Mouse (Mus musculus) lung, embryonic 14.5 days (tissue): ENCODE data around the gene Gm5065. TPM values are rescaled to one million over a fixed set of nuclear protein-coding genes. Genes with fewer than 3 reads are reported as not detected.

Source experiments
- ATAC-seq: fragments of 200-750 bp; cut with Nextera tagmentation; 2 replicates; pipeline ENCODE4 v1.8.0; 2017; ENCODE audit warnings: mild to moderate bottlenecking, moderate TSS enrichment, moderate library complexity; ENCODE audit not compliant: insufficient read depth
- DNase-seq: peaks from one replicate; pipeline ENCODE4 v3.0.0-alpha.2; 2015
- H3K27ac ChIP-seq: fragments of 300-500 bp; sonication (generic); 2 replicates; pipeline ENCODE4 v1.5.1; 2014; ENCODE audit warnings: low read depth, mild to moderate bottlenecking, moderate library complexity
- H3K27me3 ChIP-seq: fragments of 300-500 bp; sonication (generic); 2 replicates; pipeline ENCODE4 v1.6.1; 2014; ENCODE audit warnings: low read length, control low read depth; ENCODE audit not compliant: insufficient read depth
- H3K36me3 ChIP-seq: fragments of 300-500 bp; sonication (generic); 2 replicates; pipeline ENCODE4 v1.6.1; 2014; ENCODE audit warnings: control low read depth; ENCODE audit not compliant: insufficient read depth
- H3K4me1 ChIP-seq: fragments of 300-500 bp; sonication (generic); 2 replicates; pipeline ENCODE4 v1.6.1; 2014; ENCODE audit warnings: antibody characterized with exemption, control low read depth; ENCODE audit not compliant: insufficient read depth
- H3K4me2 ChIP-seq: fragments of 300-500 bp; sonication (generic); 2 replicates; pipeline ENCODE4 v1.6.1; 2014; ENCODE audit warnings: mild to moderate bottlenecking
- H3K4me3 ChIP-seq: fragments of 300-500 bp; sonication (generic); 2 replicates; pipeline ENCODE4 v1.5.1; 2014; ENCODE audit warnings: low read depth, low read length
- H3K9ac ChIP-seq: fragments of 300-500 bp; sonication (generic); 2 replicates; pipeline ENCODE4 v1.6.1; 2014
- H3K9me3 ChIP-seq: fragments of 300-500 bp; sonication (generic); 2 replicates; pipeline ENCODE4 v1.6.1; 2016; ENCODE audit warnings: low read depth, low read length, control low read depth
- CTCF ChIP-seq: IDR thresholded peaks from 2 replicates; pipeline ENCODE4 v1.5.1; 2016; ENCODE audit warnings: antibody characterized with exemption, low read depth
- WGBS: fragments of 180-500 bp; shearing (Covaris S2); extraction: QIAGEN DNeasy Blood & Tissue Kit; methylation state at CpG from one replicate; pipeline ENCODE4 v1.1.7; 2014; 5-methylcytosine and 5-hydroxymethylcytosine counted together
- polyA plus RNA-seq: library from polyadenylated mRNA; unstranded; fragments of >200 nt; fragmentation: Nextera tagmentation; extraction: Ambion mirVana; gene quantifications from 2 replicates; pipeline ENCODE4 v1.2.1, GENCODE M21; 2014

Gene Gm5065
- not detected in 2 replicates for polyA plus RNA-seq

DNA sequence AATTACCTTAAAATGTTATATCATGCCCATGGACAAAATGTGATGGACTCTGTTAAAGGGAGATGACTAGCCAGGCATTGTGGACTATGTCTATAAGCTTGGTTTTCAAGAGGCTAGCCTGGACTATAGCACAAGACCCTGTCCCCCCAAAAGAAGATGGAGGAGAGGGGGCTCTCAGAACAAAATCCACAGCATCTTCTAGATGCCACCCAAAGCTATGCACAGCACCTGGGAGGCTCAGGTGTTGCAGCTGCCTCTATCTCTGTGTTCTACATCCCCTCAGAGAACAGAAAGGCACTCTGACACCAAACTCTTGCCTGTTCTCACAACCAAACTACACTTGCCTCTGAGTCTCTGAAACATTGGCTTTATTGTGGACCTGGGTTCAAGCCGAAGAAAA, at the start of gene Gm5065:
Gm5065 (plus strand) TSS at position 301 of the 400 bp plus-strand sequence.
- H3K36me3 ChIP-seq, result no peaks in the 10 kb centered on the region
- H3K27ac ChIP-seq, result no peak within 1 kb of the TSS
- DNase-seq (no peak), ATAC-seq (no peak)
- no peaks in the 10 kb centered on the region for H3K27me3 ChIP-seq
- H3K9ac ChIP-seq, result no peak within 1 kb of the TSS
- WGBS, result 74% methylated on average over 1 of the region's 1 CpGs
- peaks cover 5% of the 10 kb centered on the region; the same call in 1 of the 2 replicates for H3K9me3 ChIP-seq
- no peak within 1 kb of the TSS for H3K4me3 ChIP-seq
- no peaks in the 10 kb centered on the region for H3K4me1 ChIP-seq
- no peak within 1 kb of the TSS for H3K4me2 ChIP-seq
- TF ChIP-seq CTCF, result no peak

DNA sequence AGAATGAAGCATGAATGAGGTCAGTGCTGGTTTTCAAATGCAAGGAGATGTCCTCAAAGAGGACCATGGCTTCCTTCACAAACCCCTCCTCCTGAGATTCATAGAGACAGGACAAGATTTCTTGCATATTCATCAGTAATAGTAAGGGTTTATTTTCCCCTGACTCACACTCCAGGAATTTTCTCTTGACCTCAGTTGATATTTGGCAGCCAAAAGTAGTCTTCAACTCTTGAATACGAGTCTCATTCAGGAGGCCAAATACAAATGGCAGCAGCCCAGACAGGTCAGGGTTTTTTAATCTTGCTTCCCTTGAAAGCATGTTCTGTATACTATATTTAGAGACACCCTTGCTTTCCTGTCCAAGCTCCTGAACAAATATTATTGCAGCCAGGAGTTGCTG, 22.8 kb upstream of the Gm5065 start:
- Histone ChIP-seq H3K4me2 (no peak overlapping the region), H3K36me3 (no peaks in the 10 kb centered on the region), H3K27me3 (no peaks in the 10 kb centered on the region), H3K9ac (no peak overlapping the region), H3K4me3 (no peak overlapping the region), H3K4me1 (no peaks in the 10 kb centered on the region), H3K27ac (no peak overlapping the region), H3K9me3 (no peaks in the 10 kb centered on the region)
- ATAC-seq (no peak), DNase-seq (no peak)
- TF ChIP-seq CTCF, result no peak
- 66% methylated on average over 1 of the region's 1 CpGs for WGBS

DNA sequence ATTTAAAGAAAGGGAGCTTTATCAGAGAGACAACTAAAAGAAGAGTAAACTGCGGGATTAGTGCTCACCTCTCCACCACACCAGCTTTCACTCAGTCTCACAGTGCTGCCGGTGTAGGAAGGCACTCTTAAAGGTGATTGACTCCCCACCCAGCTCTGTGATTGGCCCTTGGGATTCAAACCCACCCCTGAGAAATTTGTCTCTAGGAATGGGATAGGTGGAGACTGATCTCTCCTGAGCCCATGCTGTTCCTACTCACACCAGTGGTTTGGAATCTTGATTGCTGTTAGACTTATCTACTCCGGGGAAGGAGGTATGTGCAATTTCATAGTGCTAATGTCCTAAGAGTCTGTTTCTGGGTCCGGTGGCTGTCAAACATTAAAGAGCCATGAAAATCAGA, 598 bp downstream of the Gm5065 start, which contains the start of gene Nlrp2:
Nlrp2 (minus strand) TSS at position 101 of the 400 bp plus-strand sequence.
- DNase-seq (no peak), ATAC-seq (no peak)
- peaks cover 5% of the 10 kb centered on the region; the same call in 1 of the 2 replicates for H3K9me3 ChIP-seq
- no peak within 1 kb of the TSS for H3K4me2 ChIP-seq
- WGBS, result 74% methylated on average over 4 of the region's 4 CpGs
- H3K9ac ChIP-seq, result no peak within 1 kb of the TSS
- H3K27ac ChIP-seq, result no peak within 1 kb of the TSS
- H3K36me3 ChIP-seq, result no peaks in the 10 kb centered on the region
- H3K4me3 ChIP-seq, result no peak within 1 kb of the TSS
- TF ChIP-seq CTCF, result no peak
- H3K27me3 ChIP-seq, result no peaks in the 10 kb centered on the region
- H3K4me1 ChIP-seq, result no peaks in the 10 kb centered on the region

DNA sequence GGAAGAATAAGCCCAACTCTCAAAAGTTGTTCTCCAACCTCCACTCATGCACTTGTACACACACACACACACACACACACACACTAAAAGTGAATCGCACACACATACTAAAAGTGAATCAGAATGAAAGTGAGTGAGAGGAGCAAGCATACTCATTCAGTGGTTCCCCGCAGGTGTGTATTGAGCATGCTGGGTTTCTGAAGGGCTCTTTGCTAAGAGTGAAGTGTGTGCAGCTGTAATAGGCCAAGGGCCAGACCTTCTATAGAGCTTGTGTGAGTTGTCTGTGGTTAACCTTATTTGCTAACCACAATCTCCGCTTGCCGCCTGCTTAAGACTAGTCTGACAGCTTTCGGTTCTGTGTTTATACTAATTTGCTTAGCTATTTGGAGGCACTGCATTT, 13.3 kb downstream of the Gm5065 start:
- Histone ChIP-seq H3K27me3 (no peaks in the 10 kb centered on the region), H3K27ac (no peak overlapping the region), H3K4me3 (no peak overlapping the region), H3K9me3 (peaks cover 1% of the 10 kb centered on the region; the same call in 1 of the 2 replicates), H3K4me2 (no peak overlapping the region), H3K4me1 (no peaks in the 10 kb centered on the region), H3K9ac (no peak overlapping the region), H3K36me3 (no peaks in the 10 kb centered on the region)
- WGBS, result 87% methylated on average over 5 of the region's 5 CpGs
- no peak for TF ChIP-seq CTCF
- DNase-seq (no peak), ATAC-seq (no peak)

DNA sequence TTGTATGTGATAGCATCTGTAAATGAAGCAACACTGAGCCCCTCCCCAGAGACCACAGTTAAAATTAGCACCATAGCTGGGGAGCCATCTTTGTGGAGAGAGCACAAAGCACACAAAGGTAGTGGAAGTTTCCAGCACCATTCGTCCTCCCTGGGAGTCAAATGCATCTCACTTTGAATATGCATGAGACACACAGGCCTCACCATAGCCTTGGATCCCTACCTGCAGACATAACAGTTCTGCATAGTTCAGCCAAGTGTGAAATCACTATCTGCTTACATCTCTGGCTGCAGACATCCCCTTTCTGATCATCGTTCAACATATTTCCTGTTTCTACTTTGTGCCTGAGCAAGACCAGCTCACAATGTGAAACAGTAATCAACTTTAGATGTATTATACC, 16.4 kb downstream of the Gm5065 start:
- H3K36me3 ChIP-seq, result no peaks in the 10 kb centered on the region
- DNase-seq (no peak), ATAC-seq (no peak)
- H3K9me3 ChIP-seq, result no peaks in the 10 kb centered on the region; the same call in 1 of the 2 replicates
- H3K4me3 ChIP-seq, result no peak overlapping the region
- no peak for TF ChIP-seq CTCF
- no peaks in the 10 kb centered on the region for H3K27me3 ChIP-seq
- no peak overlapping the region for H3K4me2 ChIP-seq
- no peaks in the 10 kb centered on the region for H3K4me1 ChIP-seq
- WGBS, result 81% methylated on average over 2 of the region's 2 CpGs
- H3K9ac ChIP-seq, result no peak overlapping the region
- no peak overlapping the region for H3K27ac ChIP-seq

DNA sequence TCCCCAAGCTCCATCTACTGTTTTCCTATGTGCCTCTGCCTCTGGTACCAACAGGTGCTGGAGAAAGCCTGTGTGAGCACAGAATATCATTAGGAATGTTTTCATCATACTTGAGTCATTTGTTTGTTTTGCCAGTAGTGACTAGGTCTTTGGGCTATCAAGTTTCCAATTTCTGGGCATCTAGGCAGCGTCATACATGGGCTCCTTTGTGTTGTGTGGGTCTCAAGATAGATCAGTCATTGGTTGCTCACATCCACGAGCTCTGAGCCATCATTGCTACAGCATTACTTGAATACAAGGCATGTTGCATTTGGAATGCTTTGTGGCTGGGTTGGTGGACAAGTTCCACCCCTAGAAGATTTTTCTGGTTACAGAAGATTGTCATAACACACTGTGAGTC, 55.9 kb downstream of the Gm5065 start:
- DNase-seq, result no peak
- H3K4me2 ChIP-seq, result no peak overlapping the region
- no peak overlapping the region for H3K27ac ChIP-seq
- no peaks in the 10 kb centered on the region for H3K36me3 ChIP-seq
- ATAC-seq, result no peak
- H3K4me1 ChIP-seq, result no peaks in the 10 kb centered on the region
- no peaks in the 10 kb centered on the region for H3K27me3 ChIP-seq
- H3K9ac ChIP-seq, result no peak overlapping the region
- TF ChIP-seq CTCF, result no peak
- H3K4me3 ChIP-seq, result no peak overlapping the region
- WGBS, result 22% methylated on average over 2 of the region's 2 CpGs
- no peaks in the 10 kb centered on the region; the same call in 1 of the 2 replicates for H3K9me3 ChIP-seq

Other genes with a start within 250 kb of the Gm5065 start
- gene Rfpl4, start 233.6 kb upstream of the Gm5065 start, polyA plus RNA-seq, result not detected in 2 replicates
- 0.31 and 0.61 TPM in 2 replicates for gene Rasl2-9, start 224.6 kb upstream of the Gm5065 start, polyA plus RNA-seq
- 0.03 TPM in 1 of 2 replicates, not detected in the other for gene Vmn1r55, start 200.9 kb upstream of the Gm5065 start, polyA plus RNA-seq
- gene Vmn1r56, start 153.8 kb upstream of the Gm5065 start, polyA plus RNA-seq, result not detected in 2 replicates
- gene Vmn1r57, start 132.0 kb upstream of the Gm5065 start, polyA plus RNA-seq, result not detected in 2 replicates
- not detected in 2 replicates for gene Nlrp2, start 498 bp downstream of the Gm5065 start, polyA plus RNA-seq
- not detected in 2 replicates for gene Vmn1r58, start 62.9 kb downstream of the Gm5065 start, polyA plus RNA-seq
- gene Vmn1r59, start 106.2 kb downstream of the Gm5065 start, polyA plus RNA-seq, result not detected in 2 replicates
- gene Vmn2r28, start 143.4 kb downstream of the Gm5065 start, polyA plus RNA-seq, result not detected in 2 replicates
- gene Vmn1r60, start 196.8 kb downstream of the Gm5065 start, polyA plus RNA-seq, result not detected in 2 replicates